Mouse (Mus musculus): Measurements from ENCODE around the gene Acadm.

Gene Acadm

GRCm38 (mm10) chr3:153902595-153902994 lies 41.8 kb downstream of the Acadm start:
- DNase-seq (ENCODE audit: low read depth, low spot score) = no peak

DNA sequence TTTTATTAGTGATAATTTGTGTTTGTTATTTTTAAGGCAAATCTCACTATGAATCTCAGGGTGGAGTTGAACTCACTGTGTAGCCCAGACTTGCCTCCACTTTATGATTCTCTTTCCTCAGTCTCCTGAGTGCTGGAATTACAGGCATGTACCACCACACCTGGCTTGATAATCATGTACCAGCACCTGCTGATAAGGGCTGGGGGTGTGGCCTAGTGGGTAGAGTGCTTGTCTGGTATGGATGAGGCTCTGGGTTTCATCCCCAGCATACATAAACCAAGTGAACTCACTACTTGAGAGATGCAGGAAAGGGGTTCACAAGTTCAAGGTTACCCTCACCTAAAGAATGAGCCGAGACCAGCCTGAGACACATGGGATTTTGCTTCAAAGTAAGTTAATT lies 42.5 kb downstream of the Acadm start:
- no peak for DNase-seq (ENCODE audit: low read depth, low spot score)

DNA sequence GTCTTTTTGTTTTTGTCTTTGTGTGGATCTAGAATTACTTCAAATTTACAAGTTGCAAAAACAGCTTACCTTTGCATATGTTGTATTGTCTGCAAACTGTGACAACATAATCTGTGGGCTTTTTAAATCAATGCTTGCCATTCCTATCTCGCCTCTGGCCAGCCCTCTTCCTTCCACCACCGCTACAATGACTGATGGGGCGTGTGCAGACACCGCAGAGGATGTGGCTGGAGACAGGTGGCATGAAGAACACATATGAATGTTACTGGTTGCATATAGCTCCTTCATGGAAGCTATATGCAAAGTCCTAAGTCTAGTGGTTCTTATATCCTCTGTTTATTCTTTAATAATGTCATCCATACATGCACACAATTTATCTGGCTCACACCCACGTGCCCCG lies 47.2 kb downstream of the Acadm start:
- no peak for DNase-seq (ENCODE audit: low read depth, low spot score)

DNA sequence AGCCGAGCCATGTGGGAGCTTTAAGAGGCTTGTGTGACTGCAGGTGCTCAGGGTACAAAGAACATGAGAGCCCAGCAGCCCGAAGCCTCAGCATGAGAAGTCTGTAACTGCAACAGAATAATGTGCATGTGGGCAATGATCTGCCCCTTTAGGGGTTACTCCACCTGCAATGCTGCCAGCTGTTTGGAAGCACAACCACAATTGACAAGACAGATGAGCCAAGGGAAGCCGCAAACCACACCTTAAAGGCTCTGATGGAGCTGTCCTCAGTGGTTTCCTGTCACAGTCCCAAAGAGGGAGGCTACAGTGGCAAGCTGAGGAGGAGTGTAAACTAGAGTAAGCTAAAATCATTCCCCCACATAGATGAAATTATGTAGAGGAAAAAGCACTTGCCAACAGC lies 49.0 kb downstream of the Acadm start:
- DNase-seq (ENCODE audit: low read depth, low spot score) = no peak

DNA sequence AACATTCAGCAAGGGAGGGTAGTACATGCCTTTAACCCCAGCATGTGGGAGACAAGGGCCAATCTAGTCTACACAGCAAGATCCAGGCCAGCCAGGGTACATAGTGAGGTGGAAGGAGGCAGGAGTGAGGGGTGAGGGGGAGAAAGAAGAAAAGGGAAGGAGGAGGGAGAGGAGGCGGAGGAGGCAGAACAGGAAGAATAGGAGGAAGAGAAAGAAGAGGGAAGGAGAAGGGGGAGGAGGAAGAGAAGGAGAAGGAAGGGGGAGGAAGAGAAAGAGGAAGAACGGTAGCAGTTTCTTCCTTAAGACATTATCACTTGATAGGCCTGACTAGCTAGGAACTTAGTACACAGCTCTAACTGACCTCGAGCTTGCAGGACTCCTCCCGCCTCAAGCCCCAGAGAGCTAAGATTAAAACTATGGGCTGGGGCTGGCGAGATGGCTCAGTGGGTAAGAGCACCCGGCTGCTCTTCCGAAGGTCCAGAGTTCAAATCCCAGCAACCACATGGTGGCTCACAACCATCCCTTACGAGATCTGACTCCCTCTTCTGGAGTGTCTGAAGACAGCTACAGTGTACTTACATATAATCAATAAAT lies 55.1 kb downstream of the Acadm start:
- DNase-seq (ENCODE audit: low read depth, low spot score) = no peak

DNA sequence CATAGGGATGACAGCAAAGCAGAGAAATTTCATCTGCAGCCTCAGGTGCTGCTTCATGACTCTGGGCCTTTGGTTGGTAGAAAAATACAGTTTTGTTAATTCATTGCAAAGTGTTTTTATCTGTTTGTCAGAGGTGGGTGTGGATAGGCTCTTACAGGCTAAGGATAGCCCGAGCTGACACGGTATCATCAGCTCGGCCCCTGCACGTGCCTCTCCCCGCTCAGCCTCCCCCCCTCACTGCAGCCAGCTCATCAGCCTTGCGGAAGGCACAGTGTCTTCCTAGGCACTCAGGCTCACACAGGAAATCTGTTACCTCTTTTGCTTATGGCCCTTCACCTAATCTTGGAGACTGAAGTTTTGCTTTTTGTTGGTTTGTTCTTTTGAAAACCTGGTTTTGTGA lies 56.3 kb downstream of the Acadm start:
- no peak for DNase-seq (ENCODE audit: low read depth, low spot score)

- no peak for DNase-seq (ENCODE audit: low read depth, low spot score)
Measured at GRCm38 (mm10) chr3:153886296-153886695, 58.1 kb downstream of the Acadm start.

Data from A20 (cell line).